Mouse (Mus musculus) midbrain, embryonic 14.5 days (tissue): ENCODE results near the gene Rbl1. TPM values are rescaled to one million over a fixed set of nuclear protein-coding genes. Genes with fewer than 3 reads are reported as not detected.
"Not testable (repeated sequence)": the region's sequence is repeated elsewhere in the genome, so short reads cannot be mapped to it uniquely, and the experiment has no call there.

ENCODE experiments used
- ATAC-seq: fragments of 200-750 bp; cut with Nextera tagmentation; 2 replicates; pipeline ENCODE4 v1.8.0; 2017; ENCODE audit warnings: moderate number of reproducible peaks, moderate library complexity; ENCODE audit not compliant: low FRiP score, low TSS enrichment
- DNase-seq: peaks from one replicate; pipeline ENCODE4 v3.0.0-alpha.2; 2015
- H3K27ac ChIP-seq: fragments of 300-500 bp; sonication (generic); replicated peaks from 2 replicates; pipeline ENCODE4 v1.5.1; 2014; ENCODE audit warnings: mild to moderate bottlenecking, low read depth, low read length, moderate library complexity
- H3K27me3 ChIP-seq: fragments of 300-500 bp; sonication (generic); 2 replicates; pipeline ENCODE4 v1.6.1; 2014; ENCODE audit warnings: low read length, control low read depth, mixed read lengths; ENCODE audit not compliant: control insufficient read depth, insufficient read depth
- H3K36me3 ChIP-seq: fragments of 300-500 bp; sonication (generic); 2 replicates; pipeline ENCODE4 v1.6.1; 2014; ENCODE audit warnings: low read length, control low read depth; ENCODE audit not compliant: control insufficient read depth, insufficient read depth
- H3K4me1 ChIP-seq: fragments of 300-500 bp; sonication (generic); 2 replicates; pipeline ENCODE4 v1.6.1; 2014; ENCODE audit warnings: mild to moderate bottlenecking, antibody characterized with exemption, low read length, control low read depth; ENCODE audit not compliant: control insufficient read depth, insufficient read depth
- H3K4me2 ChIP-seq: fragments of 300-500 bp; sonication (generic); 2 replicates; pipeline ENCODE4 v1.6.1; 2014; ENCODE audit warnings: mild to moderate bottlenecking, low read length, moderate library complexity
- H3K4me3 ChIP-seq: fragments of 300-500 bp; sonication (generic); replicated peaks from 2 replicates; pipeline ENCODE4 v1.5.1; 2014; ENCODE audit warnings: low read depth, low read length
- H3K9ac ChIP-seq: fragments of 300-500 bp; sonication (generic); replicated peaks from 2 replicates; pipeline ENCODE4 v1.6.1; 2014; ENCODE audit warnings: mild to moderate bottlenecking, low read length, moderate library complexity
- H3K9me3 ChIP-seq: fragments of 300-500 bp; sonication (generic); 2 replicates; pipeline ENCODE4 v1.6.1; 2016; ENCODE audit warnings: low read length, control low read depth, mixed read lengths; ENCODE audit not compliant: control insufficient read depth
- WGBS: fragments of 180-500 bp; shearing (Covaris S2); extraction: QIAGEN DNeasy Blood & Tissue Kit; methylation state at CpG from one replicate; pipeline ENCODE4 v1.1.7; 2014; 5-methylcytosine and 5-hydroxymethylcytosine counted together
- polyA plus RNA-seq: library from polyadenylated mRNA; unstranded; fragments of >200 nt; fragmentation: Nextera tagmentation; extraction: Ambion mirVana; gene quantifications from 2 replicates; pipeline ENCODE4 v1.2.1, GENCODE M21; 2014

Gene Rbl1
- polyA plus RNA-seq: 6.7 and 10.8 TPM in 2 replicates

- peak; percentile 96 for DNase-seq
- peak; percentile 86 for ATAC-seq
- Histone ChIP-seq H3K27ac (peak within 1 kb of the TSS; percentile 98), H3K36me3 (no peaks in the 10 kb centered on the region), H3K9ac (peak within 1 kb of the TSS; percentile 90), H3K27me3 (no peaks in the 10 kb centered on the region), H3K4me2 (peak within 1 kb of the TSS; percentile 78), H3K4me1 (peaks cover 4% of the 10 kb centered on the region), H3K9me3 (no peaks in the 10 kb centered on the region), H3K4me3 (peak within 1 kb of the TSS; percentile 81)
- 2% methylated on average over 73 of the region's 73 CpGs for WGBS
Observed at GRCm38 (mm10) chr2:157204366-157205218, at the start of gene Rbl1. Gene Rbl1, minus strand, starts transcription at chr2:157204534.

- H3K9ac ChIP-seq: no peak overlapping the region
- H3K9me3 ChIP-seq: no peaks in the 10 kb centered on the region
- H3K4me1 ChIP-seq: no peaks in the 10 kb centered on the region
- H3K27ac ChIP-seq: no peak overlapping the region
- no peak overlapping the region for H3K4me3 ChIP-seq
- no peaks in the 10 kb centered on the region for H3K27me3 ChIP-seq
- no peak overlapping the region for H3K4me2 ChIP-seq
- ATAC-seq: no peak
- H3K36me3 ChIP-seq: no peaks in the 10 kb centered on the region
- DNase-seq: no peak
Observed at GRCm38 (mm10) chr2:157248111-157248510, 43.8 kb upstream of the Rbl1 start.

DNA sequence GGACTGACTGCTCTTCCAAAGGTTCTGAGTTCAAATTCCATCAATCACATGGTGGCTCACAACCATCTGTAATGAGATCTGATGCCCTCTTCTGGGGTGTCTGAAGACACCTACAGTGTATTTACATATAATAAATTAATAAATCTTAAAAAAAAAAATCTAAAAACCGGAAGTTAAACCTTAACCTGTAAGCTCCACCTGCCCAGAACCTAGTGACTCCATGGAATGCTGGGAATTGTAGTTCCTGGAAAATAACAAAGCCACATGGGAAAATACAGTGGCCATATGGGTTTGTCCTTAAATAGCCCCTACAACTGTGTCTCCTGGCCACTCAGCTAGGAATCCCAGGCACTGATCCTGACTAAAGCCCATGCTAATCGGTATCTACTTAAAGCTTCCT, 41.3 kb upstream of the Rbl1 start:
- H3K4me3 ChIP-seq: no peak overlapping the region
- no peaks in the 10 kb centered on the region for H3K36me3 ChIP-seq
- 75% methylated on average over 2 of the region's 2 CpGs for WGBS
- no peak overlapping the region for H3K9ac ChIP-seq
- H3K27ac ChIP-seq: no peak overlapping the region
- DNase-seq: peak; percentile 21
- ATAC-seq: no peak
- H3K27me3 ChIP-seq: no peaks in the 10 kb centered on the region
- H3K4me1 ChIP-seq: no peaks in the 10 kb centered on the region
- H3K4me2 ChIP-seq: no peak overlapping the region
- no peaks in the 10 kb centered on the region for H3K9me3 ChIP-seq

GRCm38 (mm10) chr2:157245001-157245400, 40.7 kb upstream of the Rbl1 start:
- H3K36me3 ChIP-seq: no peaks in the 10 kb centered on the region
- H3K9me3 ChIP-seq: no peaks in the 10 kb centered on the region
- no peak overlapping the region for H3K27ac ChIP-seq
- no peak overlapping the region for H3K4me3 ChIP-seq
- no peaks in the 10 kb centered on the region for H3K27me3 ChIP-seq
- no peak for ATAC-seq
- DNase-seq: no peak
- H3K9ac ChIP-seq: no peak overlapping the region
- no peak overlapping the region for H3K4me2 ChIP-seq
- 71% methylated on average over 5 of the region's 5 CpGs for WGBS
- H3K4me1 ChIP-seq: no peaks in the 10 kb centered on the region

DNA sequence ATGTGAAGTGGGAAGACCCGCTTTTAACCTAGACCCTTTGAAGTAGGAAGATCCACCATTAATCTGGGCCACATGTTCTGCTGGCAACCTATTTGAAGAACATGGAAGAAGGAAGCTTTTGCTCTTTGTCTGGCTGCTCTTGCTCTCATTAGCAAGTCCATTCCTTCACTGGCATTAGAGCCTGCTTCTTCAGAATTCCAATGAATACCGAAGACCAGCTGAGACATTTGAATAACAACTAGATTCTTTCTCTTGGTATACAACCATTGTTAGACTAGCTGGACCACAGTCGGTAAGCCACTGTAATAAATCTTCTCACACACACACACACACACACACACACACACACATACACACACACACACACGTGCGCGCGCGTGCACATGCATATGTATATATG, 31.6 kb upstream of the Rbl1 start:
- ATAC-seq: no peak
- WGBS: 80% methylated on average over 8 of the region's 8 CpGs

DNA sequence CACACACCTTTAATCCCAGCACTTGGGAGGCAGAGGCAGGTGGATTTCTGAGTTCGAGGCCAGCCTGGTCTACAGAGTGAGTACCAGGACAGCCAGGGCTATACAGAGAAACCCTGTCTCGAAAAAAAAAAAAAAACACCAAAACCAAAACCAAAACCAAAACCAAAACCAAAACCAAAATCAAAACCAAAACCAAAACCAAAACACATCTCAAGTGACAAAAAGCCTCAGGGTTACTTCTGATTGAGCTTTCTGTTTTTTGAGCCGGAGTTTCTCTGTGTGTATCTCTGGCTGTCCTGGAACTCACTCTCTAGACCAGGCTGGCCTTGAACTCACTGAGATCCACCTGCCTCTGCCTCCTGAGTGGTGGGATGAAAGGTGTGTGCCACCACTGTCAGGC, 17.6 kb upstream of the Rbl1 start:
- not testable (repeated sequence) for H3K4me3 ChIP-seq, H3K4me2 ChIP-seq, DNase-seq, H3K9ac ChIP-seq, H3K36me3 ChIP-seq, H3K27ac ChIP-seq, H3K27me3 ChIP-seq, H3K9me3 ChIP-seq, ATAC-seq, H3K4me1 ChIP-seq
- WGBS: 91% methylated on average over 3 of the region's 3 CpGs

More for the DNA sequence above, 31.6 kb upstream of the Rbl1 start:
- Histone ChIP-seq H3K9me3 (no peaks in the 10 kb centered on the region), H3K4me3 (no peak overlapping the region), H3K36me3 (no peaks in the 10 kb centered on the region), H3K4me2 (no peak overlapping the region), H3K9ac (no peak overlapping the region), H3K27ac (no peak overlapping the region), H3K4me1 (no peaks in the 10 kb centered on the region), H3K27me3 (no peaks in the 10 kb centered on the region)
- no peak for DNase-seq

DNA sequence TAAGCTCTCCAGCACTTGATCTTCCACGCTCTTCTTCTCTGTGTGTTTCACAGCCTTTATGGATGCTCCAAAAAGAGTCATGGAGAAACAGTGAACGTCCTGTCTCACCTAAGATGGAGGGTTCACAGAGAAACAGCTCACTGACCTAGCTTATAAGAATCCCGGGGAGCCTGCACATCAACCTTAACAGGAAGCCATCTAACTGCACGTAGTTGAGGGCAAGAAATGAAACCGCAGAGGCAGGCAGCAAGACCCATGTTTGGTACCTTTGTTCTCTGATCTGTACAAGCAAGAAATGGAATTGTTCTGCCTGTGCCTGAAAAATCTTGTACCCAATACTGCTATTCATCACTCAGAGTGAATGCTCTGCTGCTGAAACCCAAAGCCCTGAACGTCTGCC, 15.8 kb upstream of the Rbl1 start:
- H3K36me3 ChIP-seq: no peaks in the 10 kb centered on the region
- H3K9me3 ChIP-seq: no peaks in the 10 kb centered on the region
- H3K27me3 ChIP-seq: no peaks in the 10 kb centered on the region
- DNase-seq (no peak), ATAC-seq (no peak)
- H3K4me1 ChIP-seq: no peaks in the 10 kb centered on the region
- H3K4me3 ChIP-seq: no peak overlapping the region
- H3K9ac ChIP-seq: no peak overlapping the region
- 83% methylated on average over 6 of the region's 6 CpGs for WGBS
- no peak overlapping the region for H3K27ac ChIP-seq
- no peak overlapping the region for H3K4me2 ChIP-seq

GRCm38 (mm10) chr2:157211731-157212130, 7.4 kb upstream of the Rbl1 start:
- Histone ChIP-seq H3K4me1 (no peaks in the 10 kb centered on the region), H3K9me3 (no peaks in the 10 kb centered on the region), H3K27me3 (no peaks in the 10 kb centered on the region), H3K36me3 (no peaks in the 10 kb centered on the region), H3K27ac (no peak overlapping the region), H3K4me2 (no peak overlapping the region), H3K9ac (no peak overlapping the region), H3K4me3 (no peak overlapping the region)
- ATAC-seq: no peak
- no peak for DNase-seq
- 95% methylated on average over 7 of the region's 7 CpGs for WGBS
